Mouse (Mus musculus) B cell, adult 2 months (primary cell): ENCODE results near the gene Hspb11.
A peak's percentile ranks its signal among the peaks of the same experiment; 100 is the strongest.

Source experiments
- DNase-seq, 2 experiments: peaks; one replicate each; pipeline ENCODE4 v3.0.0; 2022

Hspb11 gene

DNA sequence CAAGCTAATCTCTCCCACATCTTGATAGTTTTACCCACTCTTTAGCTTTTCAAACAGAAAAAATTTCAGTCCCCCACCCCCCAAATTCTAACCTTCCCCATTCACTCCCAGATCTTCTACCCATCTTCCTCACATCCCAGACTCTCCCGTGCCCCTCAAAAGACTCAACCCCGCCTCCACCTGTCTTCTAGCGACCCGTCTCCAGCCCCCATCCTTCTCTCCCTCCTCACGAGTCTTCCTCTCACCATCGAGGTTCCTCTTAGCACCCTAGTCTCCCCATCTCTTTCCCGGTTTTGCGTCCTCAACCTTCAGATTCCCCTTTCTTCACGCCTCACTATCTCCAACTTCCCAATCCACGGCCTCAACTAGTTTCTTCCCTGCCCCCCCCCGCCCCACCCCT is 871 bp upstream of the Hspb11 start:
- DNase-seq = peak in 1 of 2 experiments; percentile 3

DNA sequence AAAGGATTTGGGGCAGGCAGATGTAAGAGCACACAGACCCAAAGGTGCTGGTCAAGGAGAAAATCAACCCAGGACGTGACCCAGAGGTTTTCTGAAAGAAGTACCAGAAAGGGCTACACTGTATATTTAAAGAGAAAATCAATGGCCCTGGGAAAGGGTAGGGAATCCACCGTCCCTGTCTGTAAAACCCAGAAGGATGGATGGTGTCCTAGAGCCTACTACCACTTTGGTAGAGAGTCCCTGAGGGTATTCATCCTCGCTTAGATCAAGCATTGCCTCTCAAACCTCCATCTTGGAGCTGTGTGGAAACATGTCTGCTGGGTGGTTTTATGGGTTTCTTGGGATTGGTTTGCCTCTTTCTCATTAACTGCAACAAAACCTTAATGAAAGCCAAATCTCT is 1.0 kb downstream of the Hspb11 start:
- no peak for DNase-seq

DNA sequence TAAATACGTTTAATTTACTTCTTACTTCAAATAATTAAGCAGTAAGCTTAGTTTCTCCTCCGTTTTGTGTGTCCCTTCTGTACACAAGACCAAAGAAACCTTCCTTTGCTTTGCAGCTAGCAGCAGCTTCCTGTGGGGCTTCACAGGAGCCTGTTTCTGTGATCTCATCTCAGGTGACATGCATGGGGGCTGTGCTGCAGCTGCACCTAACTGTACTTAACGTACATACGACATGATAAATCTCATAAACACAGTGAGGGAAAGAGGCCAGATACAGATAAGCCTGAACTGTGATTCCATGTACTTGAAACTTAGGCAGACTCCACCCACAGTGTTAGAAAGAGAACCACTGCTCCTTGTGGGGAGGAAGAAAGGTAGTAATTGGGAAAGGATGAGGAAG is 6.6 kb downstream of the Hspb11 start:
- peak in 1 of 2 experiments; percentile 13 for DNase-seq

DNA sequence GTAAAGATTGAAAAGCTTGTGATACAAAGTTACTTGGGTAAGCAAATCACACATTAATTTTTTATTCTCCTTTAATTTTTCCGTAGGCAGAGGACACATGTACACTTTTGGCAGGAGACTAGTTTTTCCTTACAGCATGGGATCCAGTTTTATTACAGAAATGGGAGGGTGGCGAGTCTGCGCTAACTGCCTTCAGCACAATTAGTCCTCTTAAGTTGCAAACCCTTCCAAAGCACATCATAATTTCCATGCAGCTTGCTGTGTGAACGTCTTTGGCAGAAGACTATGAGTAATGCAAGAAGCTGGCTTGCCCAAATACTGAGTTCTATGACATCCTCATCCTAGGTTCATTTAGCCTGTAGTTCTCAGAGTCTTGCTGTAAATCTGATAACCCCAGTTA is 20.3 kb downstream of the Hspb11 start:
- no peak for DNase-seq

GRCm38 (mm10) chr4:107274511-107274910 is 21.1 kb downstream of the Hspb11 start:
- DNase-seq = no peak

- DNase-seq = no peak
Measured at GRCm38 (mm10) chr4:107278188-107278707, 24.9 kb downstream of the Hspb11 start.

DNA sequence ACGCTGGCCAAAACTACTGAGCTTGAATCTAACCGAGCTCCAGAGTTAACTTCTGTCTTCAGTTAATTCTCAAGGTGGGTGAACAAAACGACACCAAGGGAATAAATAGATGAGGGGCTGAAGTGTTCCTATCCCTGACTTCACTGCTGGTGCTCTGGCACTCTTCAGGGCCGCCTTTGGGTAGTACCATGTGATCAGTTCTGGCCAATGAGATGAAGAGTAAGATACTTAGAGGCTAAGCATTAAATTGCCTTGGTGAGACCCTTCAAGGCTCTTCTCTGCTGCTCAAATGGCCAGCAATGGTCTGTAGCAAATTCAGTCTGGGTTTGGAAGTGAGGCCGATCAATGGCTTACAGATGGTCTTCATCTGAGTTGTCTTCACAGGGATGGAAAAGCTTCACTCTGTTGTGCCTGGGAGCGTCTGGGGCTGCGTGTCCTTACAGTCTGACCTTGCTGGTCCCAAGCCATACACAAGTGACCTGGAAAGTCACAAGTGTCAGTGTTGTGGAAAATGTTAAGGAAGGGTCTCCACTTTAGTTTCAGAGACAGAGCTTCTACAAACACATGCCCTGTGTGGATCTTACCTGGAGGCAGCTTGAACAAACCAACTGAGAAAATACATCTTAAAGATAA is 27.6 kb downstream of the Hspb11 start:
- no peak for DNase-seq

GRCm38 (mm10) chr4:107285446-107286200 is 32.2 kb downstream of the Hspb11 start:
- DNase-seq = no peak

DNA sequence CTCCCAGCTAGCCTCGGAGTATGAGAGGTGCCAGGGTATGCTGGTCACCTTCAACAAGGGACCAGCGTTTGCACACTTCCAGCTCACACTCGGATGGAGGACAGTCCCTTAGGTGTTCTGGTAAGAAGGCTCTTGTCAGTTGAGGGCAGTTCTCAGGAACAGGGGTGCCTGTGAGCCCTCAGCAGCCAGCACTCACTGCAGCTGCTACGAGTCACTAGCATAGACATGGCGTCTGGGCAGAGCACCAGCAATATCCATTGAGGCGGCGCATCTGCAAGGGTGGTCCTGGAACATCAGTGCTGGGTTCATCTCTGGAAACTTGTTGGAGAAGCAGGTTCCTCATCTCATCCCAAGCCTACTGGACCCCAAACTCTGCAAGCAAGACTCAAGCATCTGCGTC is 33.0 kb downstream of the Hspb11 start:
- no peak for DNase-seq

DNA sequence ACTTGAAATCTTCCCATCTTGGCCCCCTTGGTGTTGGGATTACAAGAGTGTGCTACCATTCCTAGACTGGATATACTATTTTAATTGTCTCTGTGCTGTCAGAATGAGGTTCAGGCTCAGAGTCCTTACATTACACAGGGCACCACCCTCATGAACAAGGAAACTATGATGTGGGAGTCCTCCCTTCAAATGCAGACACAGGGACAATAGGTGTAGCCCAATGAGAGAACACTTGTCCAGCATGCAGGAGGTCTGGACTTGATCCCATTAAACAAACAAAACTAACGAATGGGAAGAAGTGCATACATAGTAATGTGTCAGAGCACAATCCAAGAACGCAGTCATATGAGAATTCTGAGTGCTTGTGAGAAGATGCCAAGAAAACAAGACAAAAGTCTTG is 34.1 kb downstream of the Hspb11 start:
- no peak for DNase-seq

- DNase-seq = no peak
Measured at GRCm38 (mm10) chr4:107291611-107292272, 38.3 kb downstream of the Hspb11 start.

- no peak for DNase-seq
Measured at GRCm38 (mm10) chr4:107292273-107292662, 38.9 kb downstream of the Hspb11 start.

GRCm38 (mm10) chr4:107298071-107298606 is 44.7 kb downstream of the Hspb11 start:
- DNase-seq = no peak

- no peak for DNase-seq
Measured at GRCm38 (mm10) chr4:107299779-107300340, 46.5 kb downstream of the Hspb11 start.

- DNase-seq = no peak
Measured at GRCm38 (mm10) chr4:107300371-107300770, 47.0 kb downstream of the Hspb11 start.

DNA sequence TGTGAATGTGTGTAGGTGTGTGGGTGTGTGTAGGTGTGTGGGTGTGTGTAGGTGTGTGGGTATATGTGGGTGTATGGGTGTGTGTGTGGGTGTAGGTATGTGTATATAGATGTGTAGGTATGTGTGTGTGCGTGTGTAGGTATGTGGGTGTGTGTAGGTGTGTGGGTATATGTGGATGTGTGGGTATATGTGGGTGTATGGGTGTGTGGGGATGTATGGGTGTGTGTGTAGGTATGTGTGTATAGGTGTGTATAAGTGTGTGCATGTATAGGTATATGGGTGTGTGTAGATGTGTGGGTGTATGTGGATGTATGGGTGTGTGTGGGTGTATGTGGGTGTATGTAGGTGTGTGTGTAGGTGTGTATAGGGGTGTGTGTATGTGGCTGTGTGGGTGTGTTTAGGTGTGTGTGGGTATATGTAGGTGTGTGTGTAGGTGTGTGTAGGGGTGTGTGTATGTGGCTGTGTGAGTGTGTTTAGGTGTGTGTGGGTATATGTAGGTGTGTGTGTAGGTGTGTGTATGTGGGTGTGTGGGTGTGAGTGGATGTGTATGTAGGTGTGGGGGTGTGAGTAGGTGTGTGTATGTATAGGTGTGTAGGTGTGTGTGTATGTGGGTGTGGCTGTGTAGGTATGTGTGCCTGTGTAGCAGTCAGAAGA is 47.6 kb downstream of the Hspb11 start:
- DNase-seq = no peak

DNA sequence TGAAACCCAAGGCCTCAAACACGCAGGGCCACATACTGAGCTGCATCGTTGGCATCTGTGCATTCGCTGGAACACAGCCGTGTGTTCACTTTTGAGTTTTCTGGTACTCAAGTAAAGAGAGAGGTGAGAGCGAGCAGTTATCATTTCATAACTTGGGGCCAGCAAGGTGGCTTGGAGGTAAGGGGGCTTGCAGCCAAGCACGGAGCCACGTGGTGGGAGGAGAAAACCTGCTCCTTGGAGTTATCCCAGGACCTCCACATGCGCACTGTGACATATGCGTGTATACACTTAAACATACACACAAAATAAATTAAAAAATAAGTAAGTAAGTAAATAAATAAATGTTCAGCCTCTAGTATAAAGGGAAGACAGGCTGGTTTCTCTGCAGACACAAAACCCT is 48.8 kb downstream of the Hspb11 start:
- DNase-seq = no peak

- DNase-seq = no peak
Measured at GRCm38 (mm10) chr4:107302832-107303231, 49.4 kb downstream of the Hspb11 start.

DNA sequence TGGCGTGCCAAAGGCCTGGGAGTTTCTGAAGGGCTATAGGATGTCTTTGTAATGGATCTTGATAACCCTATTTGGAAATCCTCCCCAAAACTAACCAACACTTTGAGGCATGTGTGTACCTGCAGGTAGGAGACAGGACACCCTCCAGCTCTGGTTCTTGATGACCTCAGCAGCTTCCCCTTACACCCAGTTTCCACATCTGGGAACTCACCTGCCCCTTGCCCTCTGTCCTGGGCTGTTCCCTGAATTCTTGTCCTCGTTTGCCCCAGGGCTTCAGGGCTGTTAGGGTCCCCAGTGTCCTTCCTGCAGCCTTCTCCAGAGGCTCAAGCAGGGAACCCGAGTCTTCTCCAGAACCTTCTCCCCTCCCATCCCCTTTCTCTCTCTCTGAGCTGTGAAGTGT is 50.1 kb downstream of the Hspb11 start:
- DNase-seq = no peak

GRCm38 (mm10) chr4:107306966-107307365 is 53.6 kb downstream of the Hspb11 start, which contains the start of gene Dio1:
TSS of gene Dio1 (minus strand) at chr4:107307169.
- DNase-seq = no peak

- peak; percentile 87 to 88 for DNase-seq
Measured at GRCm38 (mm10) chr4:107313690-107314478, 60.5 kb downstream of the Hspb11 start, which contains the start of gene Yipf1. TSS of gene Yipf1 (plus strand) at chr4:107314363.

GRCm38 (mm10) chr4:107314479-107314805 is 61.0 kb downstream of the Hspb11 start:
- no peak for DNase-seq
